Mouse (Mus musculus) testis, adult 2 months (tissue): ENCODE measurements around the gene Kcnip3. TPM values are rescaled to one million over a fixed set of nuclear protein-coding genes. Genes with fewer than 3 reads are reported as not detected.
A peak's percentile ranks its signal among the peaks of the same experiment; 100 is the strongest.

ENCODE experiments used
- H3K27ac ChIP-seq: fragments of 200-500 bp; 2 replicates; pipeline ENCODE4 v1.5.1; 2012; ENCODE audit warnings: low read depth, low read length; ENCODE audit not compliant: control insufficient read depth, insufficient read depth
- H3K27me3 ChIP-seq: fragments of 200-500 bp; 2 replicates; pipeline ENCODE4 v1.6.1; 2012; ENCODE audit warnings: mild to moderate bottlenecking, low read length, moderate library complexity; ENCODE audit not compliant: control insufficient read depth, insufficient read depth
- H3K36me3 ChIP-seq: fragments of 200-500 bp; 2 replicates; pipeline ENCODE4 v1.6.1; 2012; ENCODE audit warnings: mild to moderate bottlenecking, low read length; ENCODE audit not compliant: control insufficient read depth, insufficient read depth
- H3K4me1 ChIP-seq: fragments of 200-500 bp; 2 replicates; pipeline ENCODE4 v1.6.1; 2012; ENCODE audit warnings: low read length; ENCODE audit not compliant: control insufficient read depth, insufficient read depth
- H3K4me3 ChIP-seq: fragments of 200-500 bp; 2 replicates; pipeline ENCODE4 v1.5.1; 2012; ENCODE audit warnings: low read depth, mild to moderate bottlenecking, low read length, moderate library complexity, mixed read lengths; ENCODE audit not compliant: control insufficient read depth
- CTCF ChIP-seq: fragments of 200-500 bp; IDR thresholded peaks from 2 replicates; pipeline ENCODE4 v1.5.1; 2012; ENCODE audit warnings: low read depth, mild to moderate bottlenecking, inconsistent platforms, low read length, moderate library complexity; ENCODE audit not compliant: control insufficient read depth, insufficient read depth, insufficient replicate concordance
- POLR2A ChIP-seq: fragments of 200-500 bp; IDR thresholded peaks from 2 replicates; pipeline ENCODE4 v1.6.1; 2012; ENCODE audit warnings: low read depth, mild to moderate bottlenecking, inconsistent platforms, low read length, moderate library complexity; ENCODE audit not compliant: control insufficient read depth
- polyA plus RNA-seq: library from polyadenylated mRNA; depleted of rRNA; stranded (reverse); fragments of >200 nt; gene quantifications from 2 replicates; pipeline ENCODE4 v1.2.3, GENCODE M21; 2012; rRNA removed

Gene Kcnip3
- 2.7 and 4.5 TPM in 2 replicates for polyA plus RNA-seq

- TF ChIP-seq POLR2A (no peak; the same call in 1 of the 2 replicates), CTCF (no peak)
- H3K36me3 ChIP-seq = no peaks in the 10 kb centered on the region
- H3K27me3 ChIP-seq = no peaks in the 10 kb centered on the region
- peaks cover 15% of the 10 kb centered on the region for H3K4me1 ChIP-seq
- peak within 1 kb of the TSS; percentile 60 for H3K4me3 ChIP-seq
- no peak within 1 kb of the TSS for H3K27ac ChIP-seq
Measured at GRCm38 (mm10) chr2:127522006-127522441, at the start of gene Kcnip3. Gene Kcnip3, minus strand, starts transcription at chr2:127522094.

- Histone ChIP-seq H3K27me3 (no peaks in the 10 kb centered on the region), H3K4me1 (0 out of 2 replicates have a peak, but pooled peaks cover 2% of the 10 kb centered on the region), H3K4me3 (no peak overlapping the region), H3K27ac (no peak overlapping the region), H3K36me3 (no peaks in the 10 kb centered on the region)
- TF ChIP-seq POLR2A (no peak), CTCF (peak; percentile 74; the same call in 1 of the 2 replicates)
Measured at GRCm38 (mm10) chr2:127559070-127559966, 37.4 kb upstream of the Kcnip3 start.

- Histone ChIP-seq H3K36me3 (no peaks in the 10 kb centered on the region), H3K4me1 (no peaks in the 10 kb centered on the region), H3K27me3 (no peaks in the 10 kb centered on the region)
Measured at GRCm38 (mm10) chr2:127551078-127551477, 29.2 kb upstream of the Kcnip3 start.

GRCm38 (mm10) chr2:127550446-127550845, 28.6 kb upstream of the Kcnip3 start:
- Histone ChIP-seq H3K36me3 (no peaks in the 10 kb centered on the region), H3K27me3 (no peaks in the 10 kb centered on the region), H3K27ac (no peak overlapping the region), H3K4me3 (peak overlapping the region; percentile 21), H3K4me1 (no peaks in the 10 kb centered on the region)
- no peak for TF ChIP-seq POLR2A
- no peak for TF ChIP-seq CTCF

More at GRCm38 (mm10) chr2:127551078-127551477, 29.2 kb upstream of the Kcnip3 start:
- no peak overlapping the region for H3K4me3 ChIP-seq
- H3K27ac ChIP-seq = no peak overlapping the region
- TF ChIP-seq POLR2A = no peak
- no peak for TF ChIP-seq CTCF

GRCm38 (mm10) chr2:127549711-127550110, 27.8 kb upstream of the Kcnip3 start:
- H3K27ac ChIP-seq = no peak overlapping the region
- peak overlapping the region; percentile 11; the same call in 1 of the 2 replicates for H3K4me3 ChIP-seq
- TF ChIP-seq POLR2A = no peak
- no peak for TF ChIP-seq CTCF
- H3K27me3 ChIP-seq = no peaks in the 10 kb centered on the region
- no peaks in the 10 kb centered on the region for H3K4me1 ChIP-seq
- no peaks in the 10 kb centered on the region for H3K36me3 ChIP-seq

GRCm38 (mm10) chr2:127548342-127549074, 26.6 kb upstream of the Kcnip3 start:
- H3K27me3 ChIP-seq = no peaks in the 10 kb centered on the region
- H3K27ac ChIP-seq = no peak overlapping the region
- H3K4me1 ChIP-seq = no peaks in the 10 kb centered on the region
- H3K36me3 ChIP-seq = no peaks in the 10 kb centered on the region
- no peak overlapping the region for H3K4me3 ChIP-seq
- TF ChIP-seq CTCF (no peak), POLR2A (no peak)

- Histone ChIP-seq H3K27me3 (no peaks in the 10 kb centered on the region), H3K4me1 (peaks cover 8% of the 10 kb centered on the region), H3K27ac (no peak overlapping the region), H3K4me3 (no peak overlapping the region), H3K36me3 (no peaks in the 10 kb centered on the region)
- TF ChIP-seq CTCF (no peak), POLR2A (no peak)
Measured at GRCm38 (mm10) chr2:127541697-127542096, 19.8 kb upstream of the Kcnip3 start.
